Mouse (Mus musculus): Measurements from ENCODE around the gene Kmt5c.
A peak's percentile ranks its signal among the peaks of the same experiment; 100 is the strongest.

The Kmt5c gene

DNA sequence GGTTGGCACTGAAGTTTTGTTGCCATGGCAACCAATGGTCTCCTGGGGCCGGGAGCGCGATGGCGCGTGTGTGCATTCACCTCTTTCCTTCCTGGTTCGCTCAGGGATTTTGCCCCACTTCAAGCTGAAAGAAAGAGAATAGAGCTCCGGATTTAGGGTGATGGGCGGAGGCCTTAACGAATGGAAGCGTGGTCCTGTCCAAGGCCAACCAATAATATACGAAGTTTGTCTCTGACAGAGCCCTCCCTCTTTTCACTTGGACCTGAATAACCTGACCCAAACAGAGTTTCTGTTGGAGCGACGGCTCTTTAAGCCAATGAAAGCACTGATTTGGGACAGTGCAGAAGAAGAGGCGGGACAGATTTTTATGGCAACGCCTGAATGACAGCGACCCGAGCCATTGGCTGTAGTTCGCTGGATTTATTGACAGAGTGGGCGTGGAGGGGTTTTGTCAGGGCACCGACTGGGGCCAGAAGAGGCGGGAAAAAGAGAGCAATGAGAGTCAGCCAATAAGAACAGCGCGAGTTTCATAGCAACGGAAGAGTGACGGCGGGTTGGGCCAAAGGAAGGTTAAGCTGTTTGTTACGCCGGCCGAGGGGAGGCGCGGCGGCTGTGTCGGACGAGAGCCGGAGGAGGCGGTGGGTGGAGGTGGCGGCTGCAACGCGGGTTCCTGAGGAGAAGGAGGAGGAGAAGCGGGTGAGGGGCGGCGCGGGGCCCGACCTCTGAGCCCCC is at the start of gene Kmt5c:
TSS of gene Kmt5c (plus strand) at position 572 of the 732 bp plus-strand sequence.
- peak; percentile 93 for DNase-seq (ENCODE audit: low spot score)

- DNase-seq (ENCODE audit: low spot score): peak; percentile 64
Measured at GRCm38 (mm10) chr7:4690387-4690786, 49.5 kb upstream of the Kmt5c start, which contains the start of gene Brsk1. Gene Brsk1, plus strand, starts transcription at chr7:4690604.

- DNase-seq (ENCODE audit: low spot score): peak; percentile 6
Measured at GRCm38 (mm10) chr7:4690951-4691653, 48.8 kb upstream of the Kmt5c start.

DNA sequence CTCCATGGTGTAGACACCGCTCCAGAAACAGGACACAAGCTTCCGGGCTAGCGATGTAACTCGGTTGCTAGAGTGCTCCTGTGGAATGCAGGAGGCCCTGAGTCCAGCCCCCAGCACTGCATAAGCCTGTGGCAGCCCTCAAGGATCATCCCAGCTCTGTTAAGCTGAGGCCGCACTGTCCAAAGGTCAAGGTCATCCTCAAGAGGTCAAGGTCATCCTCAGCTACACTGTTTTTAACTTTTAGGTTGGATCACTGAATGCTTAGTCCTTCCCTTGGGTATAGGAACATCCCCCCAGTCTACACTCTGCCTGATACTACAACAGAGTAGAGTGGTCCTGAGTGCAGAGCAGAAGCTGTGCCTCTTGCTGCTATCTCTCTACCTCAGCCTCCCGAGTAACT is 46.9 kb upstream of the Kmt5c start:
- DNase-seq (ENCODE audit: low spot score): no peak

- DNase-seq (ENCODE audit: low spot score): no peak
Measured at GRCm38 (mm10) chr7:4702334-4702733, 37.6 kb upstream of the Kmt5c start.

DNA sequence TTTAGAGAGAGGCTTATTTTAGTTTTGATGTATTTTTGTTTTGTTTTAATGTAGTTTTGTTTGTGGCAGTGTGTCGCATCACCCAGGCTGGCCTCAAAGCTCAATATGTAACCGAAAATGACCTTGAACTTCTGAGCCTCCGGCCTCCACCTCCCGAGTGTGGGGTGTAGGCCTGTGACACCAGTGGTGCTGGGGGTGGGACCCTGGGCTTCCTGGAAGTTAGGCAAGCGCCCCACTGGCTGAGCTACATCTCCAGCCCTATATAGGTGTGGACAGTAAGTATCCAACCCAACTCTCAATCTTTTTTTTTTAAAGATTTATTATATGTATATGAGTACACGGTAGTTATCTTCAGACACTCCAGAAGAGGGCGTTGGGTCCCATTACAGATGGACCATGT is 36.7 kb upstream of the Kmt5c start:
- DNase-seq (ENCODE audit: low spot score): no peak

GRCm38 (mm10) chr7:4705098-4705497 is 34.8 kb upstream of the Kmt5c start:
- peak; percentile 27 for DNase-seq (ENCODE audit: low spot score)

DNA sequence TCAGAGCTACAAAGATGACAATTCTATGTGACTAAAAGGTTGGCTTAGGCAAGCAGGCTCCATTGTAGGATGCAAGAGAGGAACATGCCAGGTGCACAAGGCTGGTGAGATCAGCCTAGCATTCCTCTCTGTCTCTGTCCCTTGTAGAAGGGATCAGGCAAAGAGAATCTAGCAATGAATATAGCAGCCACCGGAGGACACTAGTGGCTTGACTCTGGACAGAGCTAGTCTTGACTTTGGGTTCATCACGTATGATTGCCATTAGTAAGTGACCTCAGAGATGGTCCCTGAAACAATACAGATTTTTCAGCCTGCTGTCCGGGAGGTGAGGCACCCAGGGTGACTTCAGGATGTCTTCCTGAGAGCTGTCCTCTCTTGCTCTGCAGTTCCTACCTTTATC is 27.3 kb upstream of the Kmt5c start:
- no peak for DNase-seq (ENCODE audit: low spot score)

- DNase-seq (ENCODE audit: low spot score): no peak
Measured at GRCm38 (mm10) chr7:4716955-4717354, 23.0 kb upstream of the Kmt5c start.

GRCm38 (mm10) chr7:4719276-4719675 is 20.6 kb upstream of the Kmt5c start:
- no peak for DNase-seq (ENCODE audit: low spot score)

GRCm38 (mm10) chr7:4723508-4723907 is 16.4 kb upstream of the Kmt5c start:
- DNase-seq (ENCODE audit: low spot score): no peak

DNA sequence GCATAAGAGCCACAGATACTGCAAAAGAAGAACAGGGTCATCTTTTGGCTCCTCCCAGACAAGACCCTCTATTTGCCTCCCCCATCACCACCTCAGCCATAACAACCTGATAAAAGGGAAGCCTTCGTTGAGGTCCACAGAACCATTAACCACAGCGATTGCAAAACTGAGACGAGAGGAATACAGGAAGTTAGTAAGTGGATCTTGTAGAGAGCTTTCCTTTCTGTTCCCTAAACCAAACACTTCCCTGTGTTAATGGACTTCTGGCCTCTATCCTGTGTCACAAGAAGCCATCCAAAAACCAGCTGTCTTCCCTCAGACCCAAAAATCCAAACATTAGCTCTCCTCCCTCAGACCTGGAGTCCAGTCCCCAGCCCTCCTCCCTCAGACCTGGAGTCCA is 15.6 kb upstream of the Kmt5c start:
- DNase-seq (ENCODE audit: low spot score): no peak

DNA sequence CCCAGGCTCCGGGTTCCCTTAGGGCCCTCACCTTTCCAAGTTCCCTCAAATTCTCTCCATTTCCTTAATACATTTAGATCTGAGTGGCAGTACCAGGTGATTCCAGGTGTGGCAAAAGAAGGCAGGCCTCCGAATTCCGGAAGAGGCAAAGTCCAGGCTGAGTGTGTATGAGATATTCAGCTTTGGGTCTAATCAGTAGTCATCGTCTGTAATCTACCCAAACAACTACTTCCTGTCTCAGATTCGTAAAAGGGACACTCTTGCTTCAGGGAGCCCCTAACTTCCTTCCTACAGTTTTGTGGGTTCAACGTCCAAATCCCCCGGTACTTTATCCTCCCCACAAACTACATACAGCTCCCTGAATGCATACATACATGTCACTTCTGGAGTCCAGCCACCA is 14.7 kb upstream of the Kmt5c start, which contains the start of gene Tmem150b:
TSS of gene Tmem150b (minus strand) at position 81 of the 400 bp plus-strand sequence.
- no peak for DNase-seq (ENCODE audit: low spot score)

DNA sequence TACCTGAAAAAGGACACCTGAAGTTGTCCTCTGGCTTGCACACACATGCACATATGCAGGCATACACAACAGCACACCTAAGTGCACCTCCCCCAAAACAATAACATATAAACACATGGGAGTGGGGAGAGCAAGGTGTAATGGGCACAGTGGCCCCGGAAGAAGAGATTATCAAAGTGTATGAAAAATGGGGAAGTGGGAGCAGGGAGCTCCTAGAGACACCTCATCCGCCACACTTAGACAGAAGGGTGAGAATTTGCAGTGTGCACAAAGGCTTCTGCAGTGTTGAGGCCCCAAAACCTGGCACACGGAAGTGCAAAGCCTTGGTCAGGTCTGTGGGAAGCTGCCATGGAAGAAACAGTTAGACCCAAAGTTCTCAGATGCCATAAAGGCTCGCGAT is 8.8 kb upstream of the Kmt5c start:
- no peak for DNase-seq (ENCODE audit: low spot score)

GRCm38 (mm10) chr7:4732968-4733392 is 6.9 kb upstream of the Kmt5c start:
- DNase-seq (ENCODE audit: low spot score): no peak

- no peak for DNase-seq (ENCODE audit: low spot score)
Measured at GRCm38 (mm10) chr7:4739041-4739543, 823 bp upstream of the Kmt5c start.

- no peak for DNase-seq (ENCODE audit: low spot score)
Measured at GRCm38 (mm10) chr7:4740309-4740727, 403 bp downstream of the Kmt5c start.

GRCm38 (mm10) chr7:4741151-4741550 is 1.2 kb downstream of the Kmt5c start:
- peak; percentile 49 for DNase-seq (ENCODE audit: low spot score)

- DNase-seq (ENCODE audit: low spot score): no peak
Measured at GRCm38 (mm10) chr7:4741672-4742481, 2.0 kb downstream of the Kmt5c start.

- no peak for DNase-seq (ENCODE audit: low spot score)
Measured at GRCm38 (mm10) chr7:4742482-4742819, 2.5 kb downstream of the Kmt5c start.

- DNase-seq (ENCODE audit: low spot score): no peak
Measured at GRCm38 (mm10) chr7:4743354-4743753, 3.4 kb downstream of the Kmt5c start.

- no peak for DNase-seq (ENCODE audit: low spot score)
Measured at GRCm38 (mm10) chr7:4744886-4745285, 5.0 kb downstream of the Kmt5c start.
